Comparison of ENCODE assay signal across 18 mouse cellular contexts in the genomic region with DNA sequence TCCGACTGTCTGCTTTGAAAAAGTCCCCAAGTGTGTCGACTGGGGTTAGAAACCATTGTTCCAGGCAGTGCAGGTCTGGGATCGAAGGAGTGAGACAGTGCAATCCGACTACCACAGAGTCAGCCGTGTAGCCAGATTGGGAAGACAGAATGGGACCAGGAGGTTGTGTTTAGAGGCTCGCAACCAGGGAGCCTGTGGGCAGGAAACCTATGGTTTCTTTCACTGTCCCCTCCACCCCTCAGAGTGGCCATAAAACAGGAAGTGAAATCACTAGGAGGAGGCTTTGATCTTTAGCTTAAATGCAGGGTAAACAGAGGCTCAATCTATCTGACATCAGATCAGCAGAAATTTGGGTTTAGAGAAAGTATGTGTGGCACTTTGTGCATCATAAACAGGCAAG.
"Had no signal": no experiment of that assay in that cellular context is flagged by ENCODE, and none has a peak within 500 bp of the region (broad histone marks: within the 10 kb centered on the region; RNA-seq: fewer than 3 reads in every experiment).

No protein-coding gene starts in this region.

- H3K9me3 ChIP-seq: kidney, embryonic 15.5 days; limb, embryonic 13.5 days; liver, embryonic 15.5 days; megakaryocyte, embryonic 14.5 days; midbrain, embryonic 15.5 days; neural tube, embryonic 12.5 days had no signal

- H3K27me3 ChIP-seq: kidney, embryonic 15.5 days; limb, embryonic 13.5 days; midbrain, embryonic 15.5 days; neural tube, embryonic 12.5 days had no signal

- H3K36me3 ChIP-seq: kidney, embryonic 15.5 days; limb, embryonic 13.5 days; liver, embryonic 15.5 days; midbrain, embryonic 15.5 days; neural tube, embryonic 12.5 days had no signal

- ATAC-seq: lung, postnatal 0 days; midbrain, embryonic 15.5 days had no signal

- H3K4me3 ChIP-seq: kidney, embryonic 15.5 days; layer of hippocampus, adult 2 months; limb, embryonic 13.5 days; liver, embryonic 15.5 days; megakaryocyte, embryonic 14.5 days; midbrain, embryonic 15.5 days; neural tube, embryonic 12.5 days had no signal

- H3K9ac ChIP-seq: kidney, embryonic 15.5 days; limb, embryonic 13.5 days; liver, embryonic 15.5 days; midbrain, embryonic 15.5 days; neural tube, embryonic 12.5 days had no signal

- H3K4me1 ChIP-seq: midbrain, embryonic 15.5 days; neural tube, embryonic 12.5 days had no signal

- DNase-seq: kidney, adult 2 months; kidney, postnatal 36 days; left cerebral cortex, postnatal 4 days; lung, adult 2 months; lung, postnatal 36 days; retina, postnatal 1 day; right cerebral cortex, postnatal 4 days; spleen, adult 18-20 months; thymus, postnatal 4 days had no signal

- H3K27ac ChIP-seq: kidney, embryonic 15.5 days; layer of hippocampus, adult 2 months; limb, embryonic 13.5 days; liver, embryonic 15.5 days; midbrain, embryonic 15.5 days; neural tube, embryonic 12.5 days; stomach, postnatal 0 days had no signal
